Mouse (Mus musculus): ENCODE measurements around the gene Zbed3. TPM values are rescaled to one million over a fixed set of nuclear protein-coding genes. Genes with fewer than 3 reads are reported as not detected.
A peak's percentile ranks its signal among the peaks of the same experiment; 100 is the strongest.
"Not testable (repeated sequence)": the region's sequence is repeated elsewhere in the genome, so short reads cannot be mapped to it uniquely, and the experiment has no call there.

Zbed3 gene
- total and polyA plus RNA-seq, 3 experiments: 21.6 to 49.2 (median 30.8) TPM

DNA sequence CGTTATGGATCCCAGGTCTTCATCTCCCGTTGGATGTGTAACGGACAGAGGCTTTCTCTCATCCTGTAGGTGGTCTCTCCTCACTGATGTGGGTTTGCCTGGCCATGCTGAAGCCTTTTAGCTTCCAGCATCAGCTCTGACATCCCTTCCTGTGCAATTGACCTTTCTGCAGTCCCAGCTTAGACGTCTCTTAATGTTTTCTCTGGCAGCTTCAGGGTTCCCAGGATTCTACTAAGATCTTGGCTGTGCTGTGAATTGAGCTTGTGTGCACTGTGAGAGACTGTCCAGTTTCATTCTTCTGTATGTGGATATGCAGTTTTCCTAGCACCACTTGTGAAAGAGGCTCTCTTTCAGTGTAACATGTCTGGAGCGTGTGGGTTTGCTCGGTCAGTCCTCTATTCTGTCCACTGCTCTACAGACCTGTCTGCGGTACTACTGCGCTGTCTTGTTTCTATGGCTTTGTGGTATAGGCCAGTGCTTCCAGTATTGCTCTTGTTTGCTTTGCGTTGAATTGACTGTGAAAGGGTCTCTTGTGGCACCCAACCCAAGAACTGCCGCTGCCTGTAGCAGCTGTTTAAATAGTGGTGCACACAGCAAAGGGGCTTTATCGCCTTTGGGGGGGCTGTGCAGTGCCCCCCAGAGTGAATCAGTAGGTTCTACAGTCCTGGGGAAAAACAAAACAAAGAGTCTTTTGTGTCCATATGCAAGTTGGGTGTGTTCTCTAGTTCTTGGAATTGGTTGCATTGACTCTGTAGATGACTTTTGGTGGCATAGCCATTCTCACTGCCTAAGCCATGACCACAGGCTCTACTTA is 8.9 kb downstream of the Zbed3 start:
- DNase-seq: no peak

DNA sequence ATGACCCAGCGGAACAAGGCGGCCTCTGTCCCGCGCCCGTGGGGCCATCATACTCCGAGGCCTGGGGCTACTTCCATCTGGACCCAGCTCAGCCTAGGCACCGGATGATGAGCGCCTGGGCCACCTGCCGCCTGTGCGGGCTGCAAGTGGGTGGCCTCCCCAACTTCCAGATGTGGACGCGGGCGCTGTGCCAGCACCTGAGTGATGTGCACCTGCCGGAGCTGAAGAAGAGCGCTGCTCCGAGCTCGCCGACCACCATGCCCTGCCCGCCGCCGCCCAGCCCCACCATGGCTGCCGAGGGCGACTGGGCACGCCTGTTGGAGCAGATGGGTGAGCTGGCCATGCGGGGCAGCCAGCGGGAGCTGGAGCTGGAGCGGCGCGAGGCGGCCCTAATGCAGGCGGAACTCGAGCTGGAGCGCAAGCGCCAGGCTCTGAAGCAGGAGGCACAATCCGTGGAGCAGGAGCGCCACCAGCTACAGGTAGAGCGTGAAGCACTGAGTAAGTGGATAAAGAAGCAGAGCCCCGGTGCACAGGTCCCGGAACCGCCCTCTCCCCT is 12.8 kb downstream of the Zbed3 start:
- DNase-seq: no peak

GRCm38 (mm10) chr13:95343470-95343869 is 20.1 kb downstream of the Zbed3 start:
- no peak for DNase-seq

DNA sequence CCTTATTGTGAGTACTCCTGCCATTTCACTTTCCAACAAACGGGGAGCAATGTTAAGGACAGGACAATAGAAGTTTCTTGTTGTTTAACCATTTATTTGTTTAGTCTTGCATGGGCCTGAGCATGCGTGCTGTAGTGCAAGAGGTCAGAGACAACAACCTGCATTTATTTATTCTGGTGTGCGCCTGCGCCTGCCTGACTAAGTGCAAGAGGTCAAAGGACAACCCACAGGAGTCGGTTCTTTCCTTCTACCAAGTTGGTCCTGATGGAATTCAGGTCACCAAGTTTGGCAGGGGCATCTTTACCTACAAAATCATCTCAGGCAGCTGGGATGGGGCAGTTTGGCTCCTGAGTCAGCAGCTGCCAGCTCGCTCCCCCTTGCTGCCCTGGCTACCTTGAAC is 22.5 kb downstream of the Zbed3 start:
- no peak for DNase-seq

GRCm38 (mm10) chr13:95347018-95347696 is 23.7 kb downstream of the Zbed3 start:
- peak; percentile 83 for DNase-seq

DNA sequence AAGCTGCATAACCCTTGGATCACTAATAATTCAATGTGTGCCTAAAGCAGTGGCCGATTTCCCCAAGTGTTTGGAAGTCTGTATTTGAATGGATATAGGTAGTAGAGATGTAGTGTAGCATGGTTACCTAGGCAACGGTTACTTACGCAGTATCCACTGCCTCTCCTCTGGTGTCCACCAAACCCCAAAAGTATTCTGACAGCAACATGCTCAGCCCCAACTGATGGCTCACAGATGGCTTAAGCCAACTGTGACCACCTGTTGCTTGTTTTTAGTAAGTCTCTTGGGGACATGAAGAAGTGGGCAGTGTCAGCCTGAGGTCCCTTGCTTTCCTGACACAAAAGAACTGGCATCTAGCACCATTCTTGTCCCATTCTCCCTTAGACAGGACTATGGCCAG is 25.1 kb downstream of the Zbed3 start:
- no peak for DNase-seq

DNA sequence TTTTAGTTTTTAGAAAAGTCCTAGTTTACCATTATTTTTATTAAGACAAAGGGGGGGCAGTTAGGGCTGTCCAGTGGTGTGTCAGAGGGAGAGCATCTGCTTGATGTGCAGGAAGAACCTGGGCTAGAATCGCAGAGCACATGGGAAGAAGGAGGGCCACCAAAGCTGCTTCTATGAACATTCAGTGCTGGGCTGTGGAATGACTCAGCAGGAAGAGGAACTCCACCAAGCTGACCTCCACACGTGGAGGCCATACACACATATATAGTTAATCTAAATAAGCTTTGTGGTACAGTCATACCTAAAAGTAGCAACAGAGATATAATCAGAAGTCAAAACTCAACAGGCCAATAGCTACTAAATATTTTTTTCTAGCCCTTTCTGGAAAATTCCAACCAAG is 34.8 kb downstream of the Zbed3 start:
- DNase-seq: no peak

- no peak for DNase-seq
Measured at GRCm38 (mm10) chr13:95363440-95363839, 40.0 kb downstream of the Zbed3 start.

DNA sequence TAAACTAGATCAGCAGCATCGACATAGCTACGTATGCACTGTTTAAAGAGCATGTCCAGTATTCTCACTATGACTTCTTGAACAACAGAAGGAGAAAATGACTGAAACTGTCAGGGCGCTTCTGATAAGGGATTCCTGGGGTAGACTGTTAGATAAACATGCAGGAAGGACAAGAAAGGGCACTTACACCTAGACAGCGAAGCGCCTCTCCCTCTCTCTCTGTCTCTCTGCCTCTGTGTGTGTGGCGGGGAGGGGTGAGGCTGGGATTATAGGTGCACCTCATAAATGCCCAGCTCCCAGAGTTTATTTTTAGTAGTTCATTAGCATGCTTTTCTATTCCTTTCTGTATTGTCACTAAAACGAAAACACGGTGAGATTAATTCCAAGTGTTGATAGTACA is 42.9 kb downstream of the Zbed3 start:
- no peak for DNase-seq

- DNase-seq: peak; percentile 96
Measured at GRCm38 (mm10) chr13:95374701-95375553, 51.5 kb downstream of the Zbed3 start, which contains the start of gene Aggf1. TSS of gene Aggf1 (minus strand) at chr13:95375352.

DNA sequence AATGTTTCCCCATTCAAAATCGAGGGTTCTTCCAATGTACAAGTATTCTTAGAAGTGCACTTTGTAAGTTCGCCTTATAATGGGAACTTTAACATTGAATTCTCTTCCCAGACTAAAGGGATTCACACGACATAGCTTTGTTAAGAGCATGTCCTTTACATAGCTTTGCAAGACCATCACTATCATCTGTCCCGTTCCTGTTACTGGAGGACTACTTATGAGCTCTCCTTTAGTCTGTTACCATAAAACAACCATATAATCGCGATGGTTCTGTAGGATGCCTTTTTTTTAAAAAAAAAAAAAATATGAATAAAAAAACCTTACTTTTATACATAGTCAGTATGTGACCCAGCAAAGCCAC is 52.1 kb downstream of the Zbed3 start:
- DNase-seq: no peak

DNA sequence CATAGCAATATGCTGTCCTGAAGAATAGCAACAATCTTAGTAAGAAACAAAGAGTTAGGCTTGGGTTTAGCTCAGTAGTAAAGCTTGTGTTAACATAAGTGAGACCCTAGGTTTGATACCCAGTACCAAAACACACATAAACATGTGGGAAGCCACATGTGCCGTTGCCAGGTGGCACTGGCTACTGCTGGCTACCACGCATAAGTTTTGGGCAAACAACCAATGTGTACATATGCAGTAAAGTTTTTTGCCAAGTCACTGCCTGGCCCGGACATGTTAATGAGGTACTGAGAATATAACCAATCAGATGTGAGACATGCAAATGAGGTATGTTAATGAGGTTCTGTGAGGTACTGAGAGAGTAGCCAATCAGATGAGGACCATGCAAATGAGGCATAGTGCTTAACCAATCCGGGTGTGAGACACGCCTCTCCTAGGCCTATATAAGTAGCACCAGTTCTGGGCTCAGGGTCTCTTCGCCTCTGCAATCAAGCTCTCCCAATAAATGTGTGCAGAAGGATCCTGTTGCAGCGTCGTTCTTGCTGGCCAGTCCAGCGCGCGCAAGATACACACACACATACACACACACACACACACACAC is 53.4 kb downstream of the Zbed3 start:
- not testable (repeated sequence) for DNase-seq

GRCm38 (mm10) chr13:95378696-95379095 is 55.3 kb downstream of the Zbed3 start:
- no peak for DNase-seq

DNA sequence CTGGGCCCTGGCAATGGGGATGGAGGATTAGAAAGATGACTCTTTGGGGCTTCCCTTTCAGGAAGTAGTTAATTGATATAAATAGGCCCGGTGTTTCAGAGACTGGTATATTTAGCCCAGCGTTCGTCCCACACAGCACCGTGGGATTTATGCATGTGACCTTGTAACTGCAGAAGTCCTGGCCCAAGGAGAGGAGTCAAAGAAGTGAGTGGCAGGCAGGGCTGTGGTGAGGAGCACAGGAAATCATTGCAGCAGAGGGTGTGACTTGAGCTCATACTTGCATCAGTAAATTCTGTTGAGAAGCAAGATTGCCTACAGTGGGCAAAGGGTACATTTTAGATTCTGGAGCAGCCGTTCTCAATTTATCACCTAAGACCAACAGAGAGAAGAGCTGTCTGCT is 59.0 kb downstream of the Zbed3 start:
- DNase-seq: peak; percentile 26

Other genes with a start within 250 kb of the Zbed3 start
- 100 to 1,000 TPM in 1 of 2 experiments, 10 to 100 TPM in 1; 64.8 to 181 TPM for gene Pde8b, start 73.3 kb upstream of the Zbed3 start, total RNA-seq (2021)
- 162 and 173 TPM in 2 replicates for gene Pde8b, start 73.3 kb upstream of the Zbed3 start, polyA plus RNA-seq (2012; rRNA removed)
- 10 to 100 TPM; 30.1 to 37.8 TPM for gene Aggf1, start 51.7 kb downstream of the Zbed3 start, total RNA-seq (2021)
- gene Aggf1, start 51.7 kb downstream of the Zbed3 start, polyA plus RNA-seq (2012; rRNA removed): 33.8 and 37.0 TPM in 2 replicates
- gene Crhbp, start 121.3 kb downstream of the Zbed3 start, total RNA-seq (2021): under 1 TPM in 1 of 2 experiments, not detected in 1; 0.21 TPM
- gene Crhbp, start 121.3 kb downstream of the Zbed3 start, polyA plus RNA-seq (2012; rRNA removed): not detected in 2 replicates
- not detected for gene S100z, start 155.1 kb downstream of the Zbed3 start, total RNA-seq (2021)
- not detected in 2 replicates for gene S100z, start 155.1 kb downstream of the Zbed3 start, polyA plus RNA-seq (2012; rRNA removed)
- under 1 TPM; 0.17 to 0.20 TPM for gene F2rl1, start 201.6 kb downstream of the Zbed3 start, total RNA-seq (2021)
- 0.12 and 0.28 TPM in 2 replicates for gene F2rl1, start 201.6 kb downstream of the Zbed3 start, polyA plus RNA-seq (2012; rRNA removed)